Mouse (Mus musculus): ENCODE measurements around the gene Gm281.

DNA sequence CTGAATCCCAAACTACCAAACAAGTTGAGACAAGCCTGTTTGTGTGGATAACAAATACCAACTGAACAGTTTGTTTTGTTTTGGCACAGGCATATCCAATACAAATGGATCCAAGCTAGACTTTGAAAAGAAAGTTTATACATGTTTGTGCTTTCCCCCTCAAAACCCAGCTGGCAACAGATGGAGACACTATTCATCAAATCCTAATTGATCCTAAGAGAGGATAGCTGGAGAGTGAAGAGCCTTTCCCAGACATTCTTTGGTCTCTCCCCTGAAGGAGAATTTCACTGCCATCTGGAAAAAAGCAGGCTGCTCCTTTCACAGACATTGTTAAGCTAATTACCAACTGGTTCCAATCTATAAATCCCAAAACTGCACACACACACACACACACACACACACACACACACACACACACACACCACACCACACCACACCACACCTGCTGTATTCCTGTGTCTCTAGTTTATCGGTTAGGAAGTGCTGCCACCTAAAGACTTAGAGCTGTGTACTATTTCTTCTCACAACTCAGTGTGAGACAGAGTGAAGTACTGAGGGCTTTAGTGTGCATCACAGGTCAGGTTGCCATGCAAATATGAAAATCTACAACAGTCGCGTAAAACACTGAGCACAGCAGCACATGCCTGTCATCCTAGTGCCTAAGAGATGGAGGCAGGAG, 101.3 kb downstream of the Gm281 start:
- TF ChIP-seq CTCF (IDR thresholded peaks at IDR 0.05; ENCODE audit: borderline replicate concordance, control insufficient read depth, extremely low read depth, insufficient read depth, low read length, poor library complexity) (no peak), POLR2A (IDR thresholded peaks at IDR 0.05; ENCODE audit: control insufficient read depth, extremely low read depth, insufficient read depth, low read length, poor library complexity) (no peak)
